Mouse (Mus musculus) heart, embryonic 13.5 days (tissue): ENCODE measurements around the gene Siah1b. TPM values are rescaled to one million over a fixed set of nuclear protein-coding genes. Genes with fewer than 3 reads are reported as not detected.

Experiments
- ATAC-seq: fragments of 200-750 bp; cut with Nextera tagmentation; 2 replicates; pipeline ENCODE4 v1.8.0; 2017; ENCODE audit warnings: moderate TSS enrichment; ENCODE audit not compliant: insufficient number of reproducible peaks, low FRiP score, low TSS enrichment; ENCODE audit errors: extremely low read depth
- H3K27ac ChIP-seq: fragments of 300-500 bp; sonication (generic); replicated peaks from 2 replicates; pipeline ENCODE4 v1.5.1; 2015; ENCODE audit warnings: moderate library complexity, mild to moderate bottlenecking, inconsistent platforms
- H3K27me3 ChIP-seq: fragments of 300-500 bp; sonication (generic); replicated peaks from 2 replicates; pipeline ENCODE4 v1.6.1; 2015; ENCODE audit warnings: mild to moderate bottlenecking, inconsistent platforms
- H3K36me3 ChIP-seq: fragments of 300-500 bp; sonication (generic); 2 replicates; pipeline ENCODE4 v1.6.1; 2015; ENCODE audit warnings: mild to moderate bottlenecking, inconsistent platforms
- H3K4me1 ChIP-seq: fragments of 300-500 bp; sonication (generic); 2 replicates; pipeline ENCODE4 v1.6.1; 2015; ENCODE audit warnings: inconsistent platforms
- H3K4me2 ChIP-seq: fragments of 300-500 bp; sonication (generic); 2 replicates; pipeline ENCODE4 v1.6.1; 2015; ENCODE audit warnings: inconsistent platforms, mild to moderate bottlenecking, moderate library complexity
- H3K4me3 ChIP-seq: fragments of 300-500 bp; sonication (generic); 2 replicates; pipeline ENCODE4 v1.5.1; 2015; ENCODE audit warnings: moderate library complexity, mild to moderate bottlenecking, inconsistent platforms
- H3K9ac ChIP-seq: fragments of 300-500 bp; sonication (generic); 2 replicates; pipeline ENCODE4 v1.6.1; 2015; ENCODE audit warnings: inconsistent platforms, mild to moderate bottlenecking, moderate library complexity
- H3K9me3 ChIP-seq: fragments of 300-500 bp; sonication (generic); 2 replicates; pipeline ENCODE4 v1.6.1; 2016; ENCODE audit warnings: inconsistent platforms
- WGBS: fragments of 180-500 bp; shearing (Covaris S2); methylation state at CpG from one replicate; pipeline ENCODE4 v1.1.7; 2015; ENCODE audit warnings: mixed read lengths; 5-methylcytosine and 5-hydroxymethylcytosine counted together
- polyA plus RNA-seq: library from polyadenylated mRNA; unstranded; fragments of >200 nt; fragmentation: Nextera tagmentation; extraction: Ambion mirVana; gene quantifications from 2 replicates; pipeline ENCODE4 v1.2.1, GENCODE M21; 2015

The Siah1b gene
- 18.8 and 23.0 TPM in 2 replicates for polyA plus RNA-seq

- Histone ChIP-seq H3K9me3 (no peaks in the 10 kb centered on the region), H3K36me3 (peaks cover 24% of the 10 kb centered on the region), H3K4me2 (peak within 1 kb of the TSS; percentile 81), H3K27ac (peak within 1 kb of the TSS; percentile 81), H3K4me3 (peak within 1 kb of the TSS; percentile 68), H3K4me1 (peaks cover 10% of the 10 kb centered on the region; the same call in 1 of the 2 replicates), H3K9ac (peak within 1 kb of the TSS; percentile 79), H3K27me3 (peaks cover 5% of the 10 kb centered on the region)
- 15% methylated on average over 54 of the region's 54 CpGs for WGBS
- peak; percentile 96 for ATAC-seq
These were observed at the start of gene Siah1b for GRCm38 (mm10) chrX:164076040-164076775. Gene Siah1b (minus strand): TSS chrX:164076493.

GRCm38 (mm10) chrX:164123942-164124341 lies 47.6 kb upstream of the Siah1b start:
- ATAC-seq: no peak
- Histone ChIP-seq H3K9me3 (no peaks in the 10 kb centered on the region), H3K27ac (no peak overlapping the region), H3K4me3 (no peak overlapping the region), H3K4me2 (no peak overlapping the region), H3K27me3 (no peaks in the 10 kb centered on the region), H3K9ac (no peak overlapping the region), H3K36me3 (no peaks in the 10 kb centered on the region), H3K4me1 (0 out of 2 replicates have a peak, but pooled peaks cover 5% of the 10 kb centered on the region)
- WGBS: 84% methylated on average over 3 of the region's 3 CpGs

GRCm38 (mm10) chrX:164113744-164114143 lies 37.5 kb upstream of the Siah1b start:
- no peak overlapping the region for H3K4me3 ChIP-seq
- H3K36me3 ChIP-seq: no peaks in the 10 kb centered on the region
- H3K27me3 ChIP-seq: no peaks in the 10 kb centered on the region
- H3K4me1 ChIP-seq: no peaks in the 10 kb centered on the region
- H3K9ac ChIP-seq: no peak overlapping the region
- ATAC-seq: no peak
- H3K9me3 ChIP-seq: no peaks in the 10 kb centered on the region
- H3K27ac ChIP-seq: no peak overlapping the region
- WGBS: 72% methylated on average over 6 of the region's 6 CpGs
- no peak overlapping the region for H3K4me2 ChIP-seq

GRCm38 (mm10) chrX:164111146-164111545 lies 34.9 kb upstream of the Siah1b start:
- Histone ChIP-seq H3K9ac (no peak overlapping the region), H3K27ac (no peak overlapping the region), H3K4me2 (no peak overlapping the region), H3K27me3 (no peaks in the 10 kb centered on the region), H3K9me3 (no peaks in the 10 kb centered on the region), H3K4me1 (no peaks in the 10 kb centered on the region), H3K36me3 (no peaks in the 10 kb centered on the region), H3K4me3 (no peak overlapping the region)
- 64% methylated on average over 3 of the region's 3 CpGs for WGBS
- ATAC-seq: no peak

GRCm38 (mm10) chrX:164102656-164103055 lies 26.4 kb upstream of the Siah1b start:
- H3K4me1 ChIP-seq: no peaks in the 10 kb centered on the region
- no peaks in the 10 kb centered on the region for H3K9me3 ChIP-seq
- no peak overlapping the region for H3K4me2 ChIP-seq
- no peak for ATAC-seq
- no peaks in the 10 kb centered on the region for H3K27me3 ChIP-seq
- H3K36me3 ChIP-seq: no peaks in the 10 kb centered on the region
- WGBS: 54% methylated on average over 6 of the region's 6 CpGs
- no peak overlapping the region for H3K27ac ChIP-seq
- no peak overlapping the region for H3K9ac ChIP-seq
- H3K4me3 ChIP-seq: no peak overlapping the region

DNA sequence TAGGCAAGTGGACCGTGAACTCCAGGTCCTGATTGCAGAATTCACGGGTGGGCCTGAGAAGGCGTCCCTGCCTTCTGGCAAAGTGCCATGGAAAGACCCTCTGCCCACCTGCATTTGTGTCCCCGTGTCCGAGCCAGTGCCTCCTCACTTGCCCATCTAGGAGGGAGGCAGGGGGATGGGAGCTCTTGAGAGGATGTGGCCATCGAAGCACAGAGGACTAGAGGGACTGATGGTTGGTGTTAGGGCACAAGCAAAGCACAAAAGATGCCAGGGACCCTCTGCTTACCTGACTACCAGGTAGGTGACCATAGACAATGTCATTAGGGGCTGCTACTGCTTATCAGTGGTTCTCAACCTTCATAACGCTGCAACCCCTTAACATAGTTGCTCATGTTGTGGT lies 25.9 kb upstream of the Siah1b start:
- no peaks in the 10 kb centered on the region for H3K4me1 ChIP-seq
- no peak overlapping the region for H3K4me2 ChIP-seq
- no peak overlapping the region for H3K27ac ChIP-seq
- no peaks in the 10 kb centered on the region for H3K27me3 ChIP-seq
- H3K4me3 ChIP-seq: no peak overlapping the region
- WGBS: 73% methylated on average over 7 of the region's 7 CpGs
- H3K36me3 ChIP-seq: no peaks in the 10 kb centered on the region
- H3K9me3 ChIP-seq: no peaks in the 10 kb centered on the region
- no peak overlapping the region for H3K9ac ChIP-seq
- ATAC-seq: no peak

DNA sequence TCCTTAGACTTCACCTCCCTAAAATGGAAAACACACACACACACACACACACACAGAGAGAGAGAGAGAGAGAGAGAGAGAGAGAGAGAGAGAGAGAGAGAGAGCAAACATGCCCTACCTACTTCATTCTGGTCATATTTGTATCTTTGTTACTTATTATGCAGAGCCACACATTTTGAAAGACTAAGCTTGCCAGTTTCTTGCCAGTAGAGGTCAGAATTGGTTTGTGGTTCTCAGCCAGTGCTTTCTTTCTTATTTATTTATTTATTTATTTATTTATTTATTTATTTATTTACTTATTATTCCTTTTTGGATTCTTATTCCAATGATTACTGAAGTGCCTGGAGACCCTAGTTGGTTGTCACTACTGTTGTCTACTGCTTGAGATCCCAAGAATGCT lies 25.2 kb upstream of the Siah1b start:
- Histone ChIP-seq H3K4me3 (no peak overlapping the region), H3K27me3 (no peaks in the 10 kb centered on the region), H3K9me3 (no peaks in the 10 kb centered on the region), H3K27ac (no peak overlapping the region), H3K4me2 (no peak overlapping the region), H3K4me1 (no peaks in the 10 kb centered on the region), H3K9ac (no peak overlapping the region), H3K36me3 (no peaks in the 10 kb centered on the region)
- ATAC-seq: no peak

GRCm38 (mm10) chrX:164095838-164096237 lies 19.5 kb upstream of the Siah1b start:
- H3K9me3 ChIP-seq: no peaks in the 10 kb centered on the region
- 54% methylated on average over 2 of the region's 2 CpGs for WGBS
- ATAC-seq: no peak

DNA sequence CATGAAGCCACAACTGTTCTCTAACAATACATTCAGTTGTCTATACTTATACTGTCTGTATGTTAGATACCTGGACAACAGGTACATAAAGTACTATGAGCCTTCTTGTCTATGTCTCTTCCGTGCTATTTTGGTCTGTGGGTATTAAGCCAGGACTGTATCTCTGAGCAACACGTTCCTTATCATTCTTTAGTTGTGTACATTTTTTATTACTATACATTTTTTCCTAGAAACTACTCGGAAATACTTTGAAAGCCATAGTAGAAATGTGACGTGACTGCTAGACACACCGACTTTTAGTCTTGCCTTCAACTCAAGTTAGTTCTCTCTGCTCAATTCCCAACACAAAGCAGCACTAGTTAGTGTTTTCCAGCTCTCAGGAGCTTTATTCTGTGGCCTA lies 17.1 kb upstream of the Siah1b start:
- no peak for ATAC-seq
- H3K36me3 ChIP-seq: no peaks in the 10 kb centered on the region
- no peak overlapping the region for H3K9ac ChIP-seq
- H3K27ac ChIP-seq: no peak overlapping the region
- 69% methylated on average over 5 of the region's 5 CpGs for WGBS
- H3K4me1 ChIP-seq: peaks cover 5% of the 10 kb centered on the region; the same call in 1 of the 2 replicates
- H3K4me2 ChIP-seq: no peak overlapping the region
- H3K27me3 ChIP-seq: peaks cover 13% of the 10 kb centered on the region
- no peak overlapping the region for H3K4me3 ChIP-seq
- no peaks in the 10 kb centered on the region for H3K9me3 ChIP-seq

More at GRCm38 (mm10) chrX:164095838-164096237, 19.5 kb upstream of the Siah1b start:
- Histone ChIP-seq H3K4me2 (no peak overlapping the region), H3K4me1 (peaks cover 5% of the 10 kb centered on the region; the same call in 1 of the 2 replicates), H3K9ac (no peak overlapping the region), H3K4me3 (no peak overlapping the region), H3K27ac (no peak overlapping the region), H3K27me3 (no peaks in the 10 kb centered on the region; the same call in 1 of the 2 replicates), H3K36me3 (no peaks in the 10 kb centered on the region)

GRCm38 (mm10) chrX:164092300-164093169 lies 16.2 kb upstream of the Siah1b start:
- Histone ChIP-seq H3K36me3 (no peaks in the 10 kb centered on the region), H3K9ac (no peak overlapping the region), H3K27ac (no peak overlapping the region), H3K4me1 (peaks cover 5% of the 10 kb centered on the region; the same call in 1 of the 2 replicates), H3K9me3 (no peaks in the 10 kb centered on the region), H3K4me2 (no peak overlapping the region), H3K27me3 (peaks cover 13% of the 10 kb centered on the region), H3K4me3 (no peak overlapping the region)
- 21% methylated on average over 7 of the region's 7 CpGs for WGBS
- ATAC-seq: no peak

DNA sequence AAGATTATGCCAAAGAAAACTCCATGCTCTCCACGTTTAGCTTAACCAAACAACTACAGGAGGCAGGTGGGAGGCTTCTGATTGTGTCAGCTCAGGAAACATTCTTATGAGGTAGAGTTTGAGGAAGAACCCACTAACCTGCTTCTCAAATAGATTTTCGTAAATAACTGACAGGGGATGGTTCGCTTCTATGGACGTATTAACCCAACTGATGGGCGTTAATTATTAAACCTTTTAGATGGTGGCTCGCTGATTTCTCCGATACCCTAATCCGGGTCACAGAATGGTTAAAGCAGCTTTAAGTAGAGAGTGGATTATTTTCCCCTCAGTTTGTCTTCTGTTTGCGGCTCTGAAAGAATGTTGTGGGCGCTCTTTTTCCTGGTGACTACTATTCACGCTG lies 13.6 kb upstream of the Siah1b start:
- H3K4me3 ChIP-seq: no peak overlapping the region
- H3K36me3 ChIP-seq: no peaks in the 10 kb centered on the region
- no peak overlapping the region for H3K4me2 ChIP-seq
- ATAC-seq: no peak
- 78% methylated on average over 11 of the region's 11 CpGs for WGBS
- H3K9me3 ChIP-seq: no peaks in the 10 kb centered on the region
- no peak overlapping the region for H3K27ac ChIP-seq
- no peak overlapping the region for H3K9ac ChIP-seq
- H3K4me1 ChIP-seq: peaks cover 5% of the 10 kb centered on the region; the same call in 1 of the 2 replicates
- peaks cover 13% of the 10 kb centered on the region for H3K27me3 ChIP-seq
